Mouse (Mus musculus): ENCODE data around the gene Cuzd1.

DNA sequence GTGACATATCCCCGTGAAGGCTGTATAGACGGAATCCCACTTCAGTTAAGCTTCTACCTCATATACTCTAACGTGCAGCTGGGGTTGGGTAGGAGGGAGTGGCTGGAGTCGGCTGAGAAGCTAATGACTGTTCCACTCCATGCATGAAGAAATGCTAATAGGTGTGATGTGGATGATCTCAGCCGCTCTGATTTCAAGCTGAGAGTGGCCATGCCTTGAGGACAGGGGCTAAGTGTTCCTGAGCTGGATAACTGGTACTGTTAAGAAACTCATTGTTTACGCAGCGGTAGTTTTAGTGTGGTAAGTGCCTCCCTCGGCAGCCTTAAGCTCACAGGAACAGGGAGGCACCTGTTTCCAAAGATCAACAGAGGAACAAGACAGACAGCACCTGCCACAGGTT lies 18.8 kb downstream of the Cuzd1 start:
- no peak for TF ChIP-seq TCF12 (IDR thresholded peaks at IDR 0.05; ENCODE audit: low read depth, low read length)
- TF ChIP-seq POLR2A (IDR thresholded peaks at IDR 0.05; ENCODE audit: low read depth, low read length): no peak
- no peak for TF ChIP-seq USF1 (IDR thresholded peaks at IDR 0.05; ENCODE audit: low read depth, low read length)
- TF ChIP-seq CHD2 (IDR thresholded peaks at IDR 0.05; ENCODE audit: low read length): no peak
- TF ChIP-seq NRF1 (IDR thresholded peaks at IDR 0.05; ENCODE audit: low read depth, low read length): no peak
- TF ChIP-seq CTCF (conservative IDR thresholded peaks at IDR 0.05 in 1 of 2, IDR thresholded peaks at IDR 0.05 in 1 of 2; ENCODE audit: low read depth in 2 of 2, low read length in 2 of 2): no peak
- no peak for TF ChIP-seq MAFK (IDR thresholded peaks at IDR 0.05; ENCODE audit: insufficient replicate concordance, low read length)
- no peak for TF ChIP-seq UBTF (IDR thresholded peaks at IDR 0.05; ENCODE audit: low read depth, low read length)
- no peak for TF ChIP-seq MYC (IDR thresholded peaks at IDR 0.05; ENCODE audit: low read depth, low read length)

Measured in CH12.LX (cell line).